Mouse (Mus musculus): ENCODE measurements around the gene Enoph1.

DNA sequence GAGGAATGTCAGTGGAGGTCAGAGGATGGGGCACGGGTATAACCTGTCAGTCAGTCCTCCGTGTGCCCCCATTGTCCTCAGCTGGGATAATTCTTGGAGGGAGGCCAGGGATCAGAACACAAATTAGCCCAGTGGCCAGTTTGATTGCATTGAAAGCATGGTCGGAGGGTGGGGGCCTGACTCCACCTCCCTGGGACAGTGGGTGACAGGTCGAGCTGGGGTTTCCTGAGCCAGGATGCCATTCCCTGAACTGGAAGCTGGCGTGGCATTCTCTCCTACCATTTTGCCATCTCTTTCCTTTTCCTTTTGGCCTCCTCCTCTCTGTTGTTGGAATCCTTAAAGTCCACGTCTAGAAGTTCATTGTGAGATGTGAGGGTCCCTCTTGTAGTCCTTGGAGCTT is 33.9 kb upstream of the Enoph1 start:
- no peak for TF ChIP-seq CTCF (IDR thresholded peaks at IDR 0.05; ENCODE audit: borderline replicate concordance, control insufficient read depth, extremely low read depth, insufficient read depth, low read length, poor library complexity)
- TF ChIP-seq POLR2A (IDR thresholded peaks at IDR 0.05; ENCODE audit: control insufficient read depth, extremely low read depth, insufficient read depth, low read length, poor library complexity): no peak
